Mouse (Mus musculus): Measurements from ENCODE around the gene Krtap1-5. TPM values are rescaled to one million over a fixed set of nuclear protein-coding genes. Genes with fewer than 3 reads are reported as not detected.

The Krtap1-5 gene
- polyA plus RNA-seq, 1 experiment from 2014 or later: not detected

Other genes starting within 250 kb of the Krtap1-5 start
- gene Krt26, start 243.1 kb downstream of the Krtap1-5 start, polyA plus RNA-seq (2015; fragmentation: Nextera tagmentation; extraction: Ambion mirVana): not detected in 2 replicates
- not detected in 2 replicates for gene Krt27, start 229.9 kb downstream of the Krtap1-5 start, polyA plus RNA-seq (2015; fragmentation: Nextera tagmentation; extraction: Ambion mirVana)
- gene Krt28, start 206.1 kb downstream of the Krtap1-5 start, polyA plus RNA-seq (2015; fragmentation: Nextera tagmentation; extraction: Ambion mirVana): 0.14 and 0.33 TPM in 2 replicates
- gene Krt10, start 191.7 kb downstream of the Krtap1-5 start, polyA plus RNA-seq (2015; fragmentation: Nextera tagmentation; extraction: Ambion mirVana): 31.6 and 36.1 TPM in 2 replicates
- gene Krt12, start 158.8 kb downstream of the Krtap1-5 start, polyA plus RNA-seq (2015; fragmentation: Nextera tagmentation; extraction: Ambion mirVana): 0.22 and 0.23 TPM in 2 replicates
- not detected in 2 replicates for gene Krt20, start 142.9 kb downstream of the Krtap1-5 start, polyA plus RNA-seq (2015; fragmentation: Nextera tagmentation; extraction: Ambion mirVana)
- 0.10 TPM in 1 of 2 replicates, not detected in the other for gene Krt23, start 87.9 kb downstream of the Krtap1-5 start, polyA plus RNA-seq (2015; fragmentation: Nextera tagmentation; extraction: Ambion mirVana)
- not detected in 2 replicates for gene Krt39, start 59.7 kb downstream of the Krtap1-5 start, polyA plus RNA-seq (2015; fragmentation: Nextera tagmentation; extraction: Ambion mirVana)
- not detected in 2 replicates for gene Krt40, start 37.9 kb downstream of the Krtap1-5 start, polyA plus RNA-seq (2015; fragmentation: Nextera tagmentation; extraction: Ambion mirVana)
- not detected in 2 replicates for gene Krtap3-3, start 30.2 kb downstream of the Krtap1-5 start, polyA plus RNA-seq (2015; fragmentation: Nextera tagmentation; extraction: Ambion mirVana)
- not detected in 2 replicates for gene Krtap3-2, start 24.2 kb downstream of the Krtap1-5 start, polyA plus RNA-seq (2015; fragmentation: Nextera tagmentation; extraction: Ambion mirVana)
- gene Gm11939, start 21.6 kb downstream of the Krtap1-5 start, polyA plus RNA-seq (2015; fragmentation: Nextera tagmentation; extraction: Ambion mirVana): not detected in 2 replicates
- not detected in 2 replicates for gene Krtap3-1, start 14.4 kb downstream of the Krtap1-5 start, polyA plus RNA-seq (2015; fragmentation: Nextera tagmentation; extraction: Ambion mirVana)
- gene Krtap1-4, start 2.6 kb upstream of the Krtap1-5 start, polyA plus RNA-seq (2015; fragmentation: Nextera tagmentation; extraction: Ambion mirVana): not detected in 2 replicates
- not detected in 2 replicates for gene Krtap1-3, start 10.3 kb upstream of the Krtap1-5 start, polyA plus RNA-seq (2015; fragmentation: Nextera tagmentation; extraction: Ambion mirVana)
- gene Krtap9-3, start 17.1 kb upstream of the Krtap1-5 start, polyA plus RNA-seq (2015; fragmentation: Nextera tagmentation; extraction: Ambion mirVana): not detected in 2 replicates
- gene Gm11938, start 22.3 kb upstream of the Krtap1-5 start, polyA plus RNA-seq (2015; fragmentation: Nextera tagmentation; extraction: Ambion mirVana): not detected in 2 replicates
- not detected in 2 replicates for gene Gm11937, start 29.2 kb upstream of the Krtap1-5 start, polyA plus RNA-seq (2015; fragmentation: Nextera tagmentation; extraction: Ambion mirVana)
- not detected in 2 replicates for gene Krtap2-4, start 33.8 kb upstream of the Krtap1-5 start, polyA plus RNA-seq (2015; fragmentation: Nextera tagmentation; extraction: Ambion mirVana)
- gene Gm11562, start 39.4 kb upstream of the Krtap1-5 start, polyA plus RNA-seq (2015; fragmentation: Nextera tagmentation; extraction: Ambion mirVana): not detected in 2 replicates
- gene Krtap4-1, start 47.2 kb upstream of the Krtap1-5 start, polyA plus RNA-seq (2015; fragmentation: Nextera tagmentation; extraction: Ambion mirVana): not detected in 2 replicates
- gene Krtap4-2, start 54.1 kb upstream of the Krtap1-5 start, polyA plus RNA-seq (2015; fragmentation: Nextera tagmentation; extraction: Ambion mirVana): not detected in 2 replicates
- gene Krtap4-7, start 63.1 kb upstream of the Krtap1-5 start, polyA plus RNA-seq (2015; fragmentation: Nextera tagmentation; extraction: Ambion mirVana): not detected in 2 replicates
- not detected in 2 replicates for gene Gm11555, start 69.2 kb upstream of the Krtap1-5 start, polyA plus RNA-seq (2015; fragmentation: Nextera tagmentation; extraction: Ambion mirVana)
- not detected in 2 replicates for gene Gm11563, start 77.9 kb upstream of the Krtap1-5 start, polyA plus RNA-seq (2015; fragmentation: Nextera tagmentation; extraction: Ambion mirVana)
- gene Krtap4-6, start 84.9 kb upstream of the Krtap1-5 start, polyA plus RNA-seq (2015; fragmentation: Nextera tagmentation; extraction: Ambion mirVana): not detected in 2 replicates
- gene Gm14190, start 109.7 kb upstream of the Krtap1-5 start, polyA plus RNA-seq (2015; fragmentation: Nextera tagmentation; extraction: Ambion mirVana): not detected in 2 replicates
- not detected in 2 replicates for gene Gm14180, start 153.3 kb upstream of the Krtap1-5 start, polyA plus RNA-seq (2015; fragmentation: Nextera tagmentation; extraction: Ambion mirVana)
- not detected in 2 replicates for gene Gm11595, start 191.9 kb upstream of the Krtap1-5 start, polyA plus RNA-seq (2015; fragmentation: Nextera tagmentation; extraction: Ambion mirVana)
- not detected in 2 replicates for gene Krtap4-8, start 199.7 kb upstream of the Krtap1-5 start, polyA plus RNA-seq (2015; fragmentation: Nextera tagmentation; extraction: Ambion mirVana)
- gene Krtap4-9, start 204.2 kb upstream of the Krtap1-5 start, polyA plus RNA-seq (2015; fragmentation: Nextera tagmentation; extraction: Ambion mirVana): not detected in 2 replicates
- not detected in 2 replicates for gene Gm11596, start 212.5 kb upstream of the Krtap1-5 start, polyA plus RNA-seq (2015; fragmentation: Nextera tagmentation; extraction: Ambion mirVana)
- gene Gm11569, start 217.9 kb upstream of the Krtap1-5 start, polyA plus RNA-seq (2015; fragmentation: Nextera tagmentation; extraction: Ambion mirVana): not detected in 2 replicates
- gene Gm11554, start 223.4 kb upstream of the Krtap1-5 start, polyA plus RNA-seq (2015; fragmentation: Nextera tagmentation; extraction: Ambion mirVana): not detected in 2 replicates
- not detected in 2 replicates for gene Krtap4-13, start 228.9 kb upstream of the Krtap1-5 start, polyA plus RNA-seq (2015; fragmentation: Nextera tagmentation; extraction: Ambion mirVana)
- not detected in 2 replicates for gene Gm11564, start 234.7 kb upstream of the Krtap1-5 start, polyA plus RNA-seq (2015; fragmentation: Nextera tagmentation; extraction: Ambion mirVana)

Data from forebrain, embryonic 15.5 days (tissue).